Mouse (Mus musculus) intestine, embryonic 16.5 days (tissue): ENCODE data around the gene Gm3045. TPM values are rescaled to one million over a fixed set of nuclear protein-coding genes. Genes with fewer than 3 reads are reported as not detected.

Source experiments
- ATAC-seq: fragments of 200-750 bp; cut with Nextera tagmentation; 2 replicates; pipeline ENCODE4 v1.8.0; 2017; ENCODE audit warnings: moderate TSS enrichment, moderate library complexity
- H3K27ac ChIP-seq: fragments of 300-500 bp; sonication (generic); 2 replicates; pipeline ENCODE4 v1.5.1; 2014; ENCODE audit warnings: mild to moderate bottlenecking, low read length
- H3K27me3 ChIP-seq: fragments of 300-500 bp; sonication (generic); replicated peaks from 2 replicates; pipeline ENCODE4 v1.6.1; 2014; ENCODE audit warnings: low read length, control low read depth, mixed read lengths; ENCODE audit not compliant: control insufficient read depth, insufficient read depth
- H3K36me3 ChIP-seq: fragments of 300-500 bp; sonication (generic); 2 replicates; pipeline ENCODE4 v1.6.1; 2014; ENCODE audit warnings: low read length, control low read depth; ENCODE audit not compliant: control insufficient read depth, insufficient read depth
- H3K4me1 ChIP-seq: fragments of 300-500 bp; sonication (generic); 2 replicates; pipeline ENCODE4 v1.6.1; 2014; ENCODE audit warnings: low read length, control low read depth, mixed read lengths; ENCODE audit not compliant: control insufficient read depth, insufficient read depth
- H3K4me2 ChIP-seq: fragments of 300-500 bp; sonication (generic); 2 replicates; pipeline ENCODE4 v1.6.1; 2014; ENCODE audit warnings: low read depth, low read length, control low read depth
- H3K4me3 ChIP-seq: fragments of 300-500 bp; sonication (generic); 2 replicates; pipeline ENCODE4 v1.5.1; 2014; ENCODE audit warnings: mild to moderate bottlenecking, low read length
- H3K9ac ChIP-seq: fragments of 300-500 bp; sonication (generic); 2 replicates; pipeline ENCODE4 v1.6.1; 2014; ENCODE audit warnings: low read depth, low read length
- H3K9me3 ChIP-seq: fragments of 300-500 bp; sonication (generic); 2 replicates; pipeline ENCODE4 v1.6.1; 2016; ENCODE audit warnings: low read length, control low read depth; ENCODE audit not compliant: control insufficient read depth
- WGBS: fragments of 180-500 bp; shearing (Covaris S2); extraction: QIAGEN DNeasy Blood & Tissue Kit; methylation state at CpG from one replicate; pipeline ENCODE4 v1.1.7; 2014; 5-methylcytosine and 5-hydroxymethylcytosine counted together
- polyA plus RNA-seq: library from polyadenylated mRNA; unstranded; fragments of >200 nt; fragmentation: Nextera tagmentation; extraction: Ambion mirVana; gene quantifications from 2 replicates; pipeline ENCODE4 v1.2.1, GENCODE M21; 2015

Gm3045 gene
- polyA plus RNA-seq, 1 experiment from 2014 or later, result not detected

GRCm38 (mm10) chr13:56475363-56475762 is 49.0 kb downstream of the Gm3045 start:
- 34% methylated on average over 4 of the region's 4 CpGs for WGBS
- H3K4me1 ChIP-seq, result no peaks in the 10 kb centered on the region
- H3K4me2 ChIP-seq, result no peak overlapping the region
- no peaks in the 10 kb centered on the region for H3K36me3 ChIP-seq
- no peak overlapping the region for H3K9ac ChIP-seq
- no peaks in the 10 kb centered on the region for H3K27me3 ChIP-seq
- no peak overlapping the region for H3K27ac ChIP-seq
- ATAC-seq, result no peak
- no peak overlapping the region for H3K4me3 ChIP-seq
- no peaks in the 10 kb centered on the region for H3K9me3 ChIP-seq

GRCm38 (mm10) chr13:56476790-56477189 is 50.4 kb downstream of the Gm3045 start:
- Histone ChIP-seq H3K27me3 (no peaks in the 10 kb centered on the region), H3K4me2 (no peak overlapping the region), H3K9me3 (no peaks in the 10 kb centered on the region), H3K36me3 (no peaks in the 10 kb centered on the region), H3K27ac (no peak overlapping the region), H3K4me3 (no peak overlapping the region), H3K4me1 (no peaks in the 10 kb centered on the region), H3K9ac (no peak overlapping the region)
- no peak for ATAC-seq
- WGBS, result 76% methylated on average over 5 of the region's 5 CpGs

GRCm38 (mm10) chr13:56477271-56477670 is 50.9 kb downstream of the Gm3045 start:
- ATAC-seq, result no peak
- Histone ChIP-seq H3K9ac (no peak overlapping the region), H3K9me3 (no peaks in the 10 kb centered on the region), H3K4me3 (no peak overlapping the region), H3K27ac (no peak overlapping the region), H3K4me2 (no peak overlapping the region), H3K27me3 (no peaks in the 10 kb centered on the region), H3K4me1 (no peaks in the 10 kb centered on the region), H3K36me3 (no peaks in the 10 kb centered on the region)
- 41% methylated on average over 6 of the region's 6 CpGs for WGBS

GRCm38 (mm10) chr13:56478027-56478426 is 51.6 kb downstream of the Gm3045 start:
- ATAC-seq, result no peak
- Histone ChIP-seq H3K4me3 (no peak overlapping the region), H3K4me1 (no peaks in the 10 kb centered on the region), H3K9me3 (no peaks in the 10 kb centered on the region), H3K9ac (no peak overlapping the region), H3K27ac (no peak overlapping the region), H3K4me2 (no peak overlapping the region), H3K36me3 (no peaks in the 10 kb centered on the region), H3K27me3 (no peaks in the 10 kb centered on the region)
- 78% methylated on average over 6 of the region's 6 CpGs for WGBS

- no peak within 1 kb of the TSS for H3K4me2 ChIP-seq
- no peaks in the 10 kb centered on the region for H3K9me3 ChIP-seq
- 64% methylated on average over 3 of the region's 3 CpGs for WGBS
- no peak within 1 kb of the TSS for H3K9ac ChIP-seq
- ATAC-seq, result no peak
- no peaks in the 10 kb centered on the region for H3K27me3 ChIP-seq
- no peaks in the 10 kb centered on the region for H3K36me3 ChIP-seq
- no peak within 1 kb of the TSS for H3K27ac ChIP-seq
- H3K4me1 ChIP-seq, result no peaks in the 10 kb centered on the region
- no peak within 1 kb of the TSS for H3K4me3 ChIP-seq
Observed at GRCm38 (mm10) chr13:56482146-56482545, 55.8 kb downstream of the Gm3045 start, which contains the start of gene Il9. Il9 (minus strand) TSS chr13:56482246.

Other genes with a start within 250 kb of the Gm3045 start
- 4.8 and 4.9 TPM in 2 replicates for gene Tifab, start 247.7 kb upstream of the Gm3045 start, polyA plus RNA-seq
- gene Neurog1, start 174.4 kb upstream of the Gm3045 start, polyA plus RNA-seq, result not detected in 2 replicates
- 8.8 TPM in 2 replicates for gene Cxcl14, start 130.0 kb upstream of the Gm3045 start, polyA plus RNA-seq
- gene Slc25a48, start 11.8 kb downstream of the Gm3045 start, polyA plus RNA-seq, result 0.06 TPM in 1 of 2 replicates, not detected in the other
- not detected in 2 replicates for gene Il9, start 55.7 kb downstream of the Gm3045 start, polyA plus RNA-seq
- gene Fbxl21, start 95.9 kb downstream of the Gm3045 start, polyA plus RNA-seq, result 1.6 and 2.1 TPM in 2 replicates
- 10.3 and 15.4 TPM in 2 replicates for gene Lect2, start 121.9 kb downstream of the Gm3045 start, polyA plus RNA-seq
- 122 and 124 TPM in 2 replicates for gene Tgfbi, start 182.9 kb downstream of the Gm3045 start, polyA plus RNA-seq